Mouse (Mus musculus) lung, adult 2 months (tissue): Measurements from ENCODE around the gene Syf2. TPM values are rescaled to one million over a fixed set of nuclear protein-coding genes. Genes with fewer than 3 reads are reported as not detected.
A peak's percentile ranks its signal among the peaks of the same experiment; 100 is the strongest.
"Not testable (repeated sequence)": the region's sequence is repeated elsewhere in the genome, so short reads cannot be mapped to it uniquely, and the experiment has no call there.

Source experiments
- DNase-seq: peaks from one replicate; pipeline ENCODE4 v3.0.0; 2022
- H3K4me1 ChIP-seq: fragments of 200-500 bp; 2 replicates; pipeline ENCODE4 v1.6.1; 2011; ENCODE audit warnings: low read length; ENCODE audit not compliant: control insufficient read depth, insufficient read depth
- H3K4me3 ChIP-seq: fragments of 200-500 bp; replicated peaks from 2 replicates; pipeline ENCODE3; 2011; ENCODE audit warnings: low read depth, mild to moderate bottlenecking, control low read depth, low read length; ENCODE audit errors: extremely low read depth
- CTCF ChIP-seq: fragments of 200-500 bp; IDR thresholded peaks from 2 replicates; pipeline ENCODE4 v1.5.1; 2011; ENCODE audit warnings: mild to moderate bottlenecking, low read length, control low read depth; ENCODE audit not compliant: insufficient read depth
- POLR2A ChIP-seq: fragments of 200-500 bp; IDR thresholded peaks from 2 replicates; pipeline ENCODE4 v1.6.1; 2011; ENCODE audit warnings: low read depth, mild to moderate bottlenecking, control low read depth, low read length, borderline replicate concordance; ENCODE audit errors: extremely low read depth
- WGBS: fragments of 180-500 bp; shearing (Covaris S2); methylation state at CpG from one replicate; pipeline ENCODE4 v1.1.7; 2018; 5-methylcytosine and 5-hydroxymethylcytosine counted together
- polyA plus RNA-seq: library from polyadenylated mRNA; depleted of rRNA; stranded (reverse); fragments of >200 nt; gene quantifications from 2 replicates; pipeline ENCODE4 v1.2.3, GENCODE M21; 2012; rRNA removed

Syf2 gene
- polyA plus RNA-seq, result 25.7 and 43.4 TPM in 2 replicates

DNA sequence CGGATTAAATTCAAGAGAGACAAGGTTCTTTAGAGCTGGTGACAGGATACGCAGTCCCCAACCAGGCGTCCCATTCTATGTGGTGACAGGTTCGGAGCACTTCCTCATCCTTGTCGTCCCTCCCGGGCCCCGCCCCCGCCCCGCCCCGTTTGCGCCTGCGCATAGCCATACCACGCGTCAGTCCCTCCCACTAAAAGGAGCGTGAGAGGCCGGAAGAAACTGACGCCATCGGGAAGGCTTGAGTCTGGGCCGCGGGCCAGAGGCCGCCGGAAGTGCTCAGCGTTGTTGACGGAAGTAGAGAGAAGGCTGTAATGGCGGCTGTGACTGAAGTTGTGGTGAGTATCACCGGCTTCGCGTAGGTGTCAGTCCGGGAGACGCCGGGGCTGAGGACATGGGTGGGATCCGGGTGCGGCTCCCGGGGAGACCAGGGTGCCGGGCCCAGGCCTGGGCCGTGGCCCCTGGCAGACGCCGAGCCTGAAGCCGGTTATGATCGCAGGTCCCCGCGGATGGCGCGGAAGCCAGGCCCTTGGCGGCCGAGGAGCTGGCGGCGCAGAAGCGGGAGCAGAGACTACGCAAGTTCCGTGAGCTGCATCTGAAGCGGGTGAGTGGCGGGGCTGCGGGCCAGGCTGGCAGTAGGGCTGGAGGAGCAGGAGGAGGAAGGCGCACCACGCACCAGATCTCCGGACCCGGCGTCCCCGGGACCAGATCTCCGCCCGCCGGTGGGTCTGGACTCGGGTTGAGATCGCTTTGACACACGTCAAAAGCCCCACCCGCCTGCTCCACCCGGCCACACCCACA, at the start of gene Syf2:
Gene Syf2 (plus strand): TSS at position 215 of the 798 bp plus-strand sequence.
- Histone ChIP-seq H3K4me1 (peaks cover 2% of the 10 kb centered on the region), H3K4me3 (peak within 1 kb of the TSS; percentile 88)
- under 1% methylated on average over 68 of the region's 68 CpGs for WGBS
- peak; percentile 91 for DNase-seq
- TF ChIP-seq CTCF, result no peak
- TF ChIP-seq POLR2A, result peak; percentile 75; the same call in 1 of the 2 replicates

GRCm38 (mm10) chr4:134883266-134883665, 47.4 kb upstream of the Syf2 start:
- TF ChIP-seq CTCF (peak; percentile 78), POLR2A (no peak)
- WGBS, result 20% methylated on average over 7 of the region's 7 CpGs
- H3K4me1 ChIP-seq, result 0 out of 2 replicates have a peak, but pooled peaks cover 2% of the 10 kb centered on the region
- no peak overlapping the region for H3K4me3 ChIP-seq
- peak; percentile 40 for DNase-seq

DNA sequence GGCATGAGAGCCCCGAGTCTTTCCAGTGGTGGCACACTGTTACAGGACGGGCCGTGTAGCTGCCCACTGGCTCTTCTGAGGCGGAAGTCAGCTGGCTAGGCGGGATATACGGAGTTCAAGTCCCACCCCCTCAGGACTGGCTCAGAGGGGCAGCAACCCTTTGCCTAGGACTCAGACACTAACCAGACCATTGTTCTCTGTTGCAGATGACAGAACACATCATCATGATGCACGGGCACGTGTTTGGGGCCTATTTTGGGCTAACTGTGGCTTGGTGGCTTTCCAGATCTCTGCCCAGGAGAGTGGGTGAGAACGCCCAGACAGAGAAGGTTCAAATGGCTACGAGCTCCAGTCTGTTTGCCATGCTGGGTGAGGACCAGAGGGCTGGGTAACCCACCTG, 46.9 kb upstream of the Syf2 start:
- DNase-seq, result no peak
- H3K4me3 ChIP-seq, result no peak overlapping the region
- WGBS, result 71% methylated on average over 10 of the region's 10 CpGs
- TF ChIP-seq POLR2A (no peak), CTCF (no peak)
- 0 out of 2 replicates have a peak, but pooled peaks cover 2% of the 10 kb centered on the region for H3K4me1 ChIP-seq

DNA sequence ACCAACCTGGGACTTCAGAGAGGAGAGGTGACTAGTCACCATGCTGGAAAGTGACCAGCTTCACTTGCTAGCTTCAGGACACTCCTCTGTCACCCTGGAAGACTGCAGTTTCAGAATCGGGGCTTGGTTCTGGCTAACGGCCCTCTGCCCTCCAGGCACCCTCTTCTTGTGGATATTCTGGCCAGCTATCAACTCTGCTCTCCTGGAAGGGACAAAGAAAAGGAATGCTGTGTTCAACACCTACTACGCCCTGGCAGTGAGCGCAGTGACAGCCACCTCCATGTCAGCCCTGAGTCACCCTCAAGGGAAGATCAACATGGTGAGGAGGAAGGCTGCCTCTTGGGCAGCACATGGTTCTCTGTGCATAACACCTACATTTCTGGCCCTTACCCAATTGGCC, 46.3 kb upstream of the Syf2 start:
- Histone ChIP-seq H3K4me1 (0 out of 2 replicates have a peak, but pooled peaks cover 2% of the 10 kb centered on the region), H3K4me3 (no peak overlapping the region)
- TF ChIP-seq CTCF (no peak), POLR2A (no peak)
- WGBS, result 80% methylated on average over 4 of the region's 4 CpGs
- no peak for DNase-seq

DNA sequence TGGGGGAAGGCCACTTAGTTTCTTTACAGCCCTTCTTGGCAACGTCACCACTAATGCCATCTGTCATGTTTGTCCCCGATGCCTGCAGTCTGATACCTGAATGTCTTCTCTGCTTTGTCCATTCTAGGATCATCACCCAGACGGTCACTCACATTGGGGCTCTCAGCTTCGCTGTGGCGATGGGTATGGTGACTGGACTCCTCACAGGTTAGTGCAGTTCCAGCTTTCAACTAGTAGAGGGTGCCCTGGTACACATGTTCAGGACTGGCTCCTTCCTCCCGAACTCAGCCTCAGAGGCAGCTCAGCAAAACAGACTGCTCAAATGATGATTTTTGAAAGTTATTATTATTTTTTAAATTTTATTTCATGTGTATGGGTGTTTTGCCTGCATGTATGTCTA, 38.6 kb upstream of the Syf2 start:
- DNase-seq, result peak; percentile 34
- Histone ChIP-seq H3K4me3 (no peak overlapping the region), H3K4me1 (no peaks in the 10 kb centered on the region)
- TF ChIP-seq POLR2A (no peak), CTCF (peak; percentile 8; the same call in 1 of the 2 replicates)
- WGBS, result 74% methylated on average over 6 of the region's 6 CpGs

DNA sequence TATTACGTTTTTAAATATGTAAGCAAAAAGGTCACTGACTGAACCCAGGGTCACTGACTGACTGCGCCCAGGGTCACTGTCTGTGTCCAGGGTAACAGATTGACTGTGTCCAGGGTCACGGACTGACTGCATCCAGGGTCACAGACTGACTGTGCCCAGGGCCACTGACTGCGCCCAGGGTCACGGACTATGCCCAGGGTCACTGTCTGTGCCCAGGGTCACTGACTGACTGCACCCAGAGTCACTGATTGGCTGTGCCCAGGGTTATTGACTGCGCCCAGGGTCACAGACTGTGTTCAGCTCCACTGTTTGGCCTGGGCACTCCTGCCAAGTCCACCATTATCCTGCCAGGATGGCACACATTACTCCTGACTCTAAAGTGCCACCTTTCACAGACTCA, 33.4 kb upstream of the Syf2 start:
- Histone ChIP-seq H3K4me1 (no peaks in the 10 kb centered on the region), H3K4me3 (no peak overlapping the region)
- DNase-seq, result no peak
- no peak for TF ChIP-seq POLR2A
- no peak for TF ChIP-seq CTCF
- WGBS, result 82% methylated on average over 6 of the region's 6 CpGs

DNA sequence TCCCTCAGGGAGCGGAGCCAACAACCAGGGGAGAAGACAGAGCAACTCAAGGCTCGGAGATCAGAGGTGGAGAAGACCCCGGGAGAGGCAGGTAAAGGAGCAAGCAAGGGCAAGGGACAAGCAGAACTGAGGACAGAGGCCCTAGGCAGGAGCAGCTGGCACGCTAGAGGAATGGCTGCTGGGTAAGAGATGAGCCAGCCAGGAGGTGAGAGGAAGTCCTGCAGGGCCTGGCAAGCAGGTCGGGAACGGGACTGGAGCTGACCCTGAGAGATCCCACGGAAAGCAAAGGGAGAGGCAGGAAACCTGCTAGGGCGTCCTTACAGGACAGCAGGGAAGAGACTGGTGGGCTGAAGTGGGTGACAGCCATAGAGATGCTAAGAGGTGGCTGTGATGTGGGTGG, 29.6 kb upstream of the Syf2 start:
- no peak overlapping the region for H3K4me3 ChIP-seq
- DNase-seq, result no peak
- TF ChIP-seq CTCF (no peak), POLR2A (no peak)
- H3K4me1 ChIP-seq, result no peaks in the 10 kb centered on the region
- WGBS, result 94% methylated on average over 8 of the region's 8 CpGs

DNA sequence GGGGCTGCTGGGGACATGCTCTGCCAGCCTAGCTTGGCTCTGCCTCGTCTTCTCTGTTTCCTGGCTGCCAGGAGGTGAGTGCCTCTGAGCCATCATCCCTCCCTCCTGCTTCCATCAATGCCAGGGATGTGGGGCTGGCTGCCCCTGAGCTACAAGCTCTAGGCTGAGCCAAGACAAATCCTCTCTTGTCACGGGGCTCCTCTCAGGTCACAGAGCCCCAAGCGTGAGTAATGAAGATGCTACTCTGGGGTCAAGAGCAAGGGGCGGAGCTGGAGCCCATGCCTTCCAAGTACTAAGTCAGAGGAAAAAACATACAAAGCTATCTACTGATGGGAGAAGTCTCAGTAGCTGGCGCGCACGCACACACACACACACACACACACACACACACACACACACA, 27.7 kb upstream of the Syf2 start:
- DNase-seq, result no peak
- WGBS, result 74% methylated on average over 7 of the region's 7 CpGs
- TF ChIP-seq CTCF (no peak), POLR2A (no peak)
- Histone ChIP-seq H3K4me3 (no peak overlapping the region), H3K4me1 (no peaks in the 10 kb centered on the region)

DNA sequence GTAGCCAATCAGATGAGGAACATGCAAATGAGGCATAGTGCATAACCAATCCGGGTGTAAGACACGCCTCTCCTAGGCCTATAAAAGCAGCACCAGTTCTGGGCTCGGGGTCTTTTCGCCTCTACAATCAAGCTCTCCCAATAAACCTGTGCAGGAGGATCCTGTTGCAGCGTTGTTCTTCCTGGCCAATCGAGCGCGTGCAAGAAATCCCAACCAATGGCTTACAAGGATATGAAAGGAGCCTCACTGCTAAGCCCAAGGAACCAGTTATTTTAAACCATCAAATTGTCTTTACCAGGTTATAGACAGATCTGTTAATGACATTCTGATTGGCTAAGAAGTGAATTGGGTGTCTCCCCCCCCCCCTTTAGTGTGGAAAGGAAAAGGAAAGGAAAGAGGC, 19.3 kb upstream of the Syf2 start:
- H3K4me1 ChIP-seq, result peaks cover 12% of the 10 kb centered on the region
- 98% methylated on average over 8 of the region's 8 CpGs for WGBS
- DNase-seq, H3K4me3 ChIP-seq: not testable (repeated sequence)

DNA sequence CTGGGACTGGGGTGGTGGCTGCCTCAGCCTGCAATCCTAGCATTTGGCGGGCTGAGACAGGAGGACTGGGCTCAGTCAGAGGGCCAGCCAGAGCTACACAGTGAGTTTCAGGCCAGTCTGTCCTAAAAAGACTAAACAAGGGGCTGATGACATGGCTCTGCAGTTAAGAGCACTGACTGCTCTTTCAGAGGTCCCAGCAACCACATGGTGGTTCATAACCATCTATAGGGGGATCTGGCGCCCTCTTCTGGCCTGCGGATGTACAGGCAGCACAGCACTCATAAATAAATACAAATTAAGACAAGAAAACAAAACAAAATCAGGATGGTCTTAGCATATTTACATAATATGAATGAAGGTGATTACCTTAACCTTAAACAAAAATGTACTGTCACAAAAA, 17.3 kb upstream of the Syf2 start:
- 37% methylated on average over 3 of the region's 3 CpGs for WGBS
- peak; percentile 66 for DNase-seq

More for the DNA sequence above, 17.3 kb upstream of the Syf2 start:
- TF ChIP-seq POLR2A, result no peak
- TF ChIP-seq CTCF, result peak; percentile 75
- Histone ChIP-seq H3K4me1 (peaks cover 15% of the 10 kb centered on the region), H3K4me3 (no peak overlapping the region)
